Mouse (Mus musculus): ENCODE measurements at regions not wholly inside any gene's neighbourhood (a gene's known extent, or its start where the extent isn't known, plus 50 kb on each side); places are given as distances from the start of the nearest gene placed in this dataset.

DNA sequence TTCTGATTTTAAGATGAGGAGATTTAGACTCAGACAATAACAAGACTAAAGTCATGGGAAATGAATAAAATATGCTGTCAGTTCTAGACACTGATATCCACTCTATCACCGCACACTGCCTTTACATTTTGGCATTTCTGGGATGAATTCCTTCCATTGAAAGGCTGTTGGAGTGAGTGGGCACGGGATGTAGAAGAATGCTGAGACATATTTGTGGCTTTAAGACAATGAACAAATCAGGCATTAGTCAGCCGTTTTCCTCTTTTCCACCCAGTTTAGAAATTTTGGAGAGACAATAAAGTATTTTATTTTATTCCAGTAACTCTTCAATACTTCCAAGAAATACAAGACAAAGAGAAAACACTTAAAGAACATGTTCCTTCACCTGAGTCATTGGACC lies 61.2 kb upstream of the Slit2 start:
- no peak for DNase-seq (ENCODE audit: low read depth, low spot score)

DNA sequence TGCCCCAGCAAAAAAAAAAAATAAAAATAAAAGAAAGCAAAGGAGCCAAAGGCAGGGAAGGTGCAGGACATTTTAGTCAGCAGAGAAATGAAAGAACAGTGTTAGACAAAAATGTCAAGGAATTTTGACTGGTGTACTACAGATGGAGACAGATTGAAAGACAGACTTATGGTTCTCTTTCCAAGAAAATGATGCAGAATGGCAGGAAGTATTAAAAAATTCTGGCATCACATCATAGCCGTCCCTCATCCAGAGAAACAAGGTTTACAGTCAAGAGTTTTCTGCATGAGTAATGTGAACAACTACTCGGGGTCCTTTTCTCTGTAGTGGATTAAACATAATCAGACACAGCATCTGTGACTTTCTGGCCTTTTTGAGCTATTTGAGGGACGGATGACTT lies 52.7 kb upstream of the Slit2 start:
- peak; percentile 17 for DNase-seq (ENCODE audit: low read depth, low spot score)
